Mouse (Mus musculus) ES-E14 (cell line): ENCODE results near the gene Ccn2.

ENCODE experiments used
- HCFC1 ChIP-seq: IDR thresholded peaks from 2 replicates; pipeline ENCODE4 v1.6.1; 2012; ENCODE audit warnings: low read length, inconsistent platforms, borderline replicate concordance; ENCODE audit not compliant: insufficient read depth
- ZC3H11A ChIP-seq: IDR thresholded peaks from 2 replicates; pipeline ENCODE4 v1.6.1; 2012; ENCODE audit warnings: low read depth, mild to moderate bottlenecking, inconsistent platforms, low read length, borderline replicate concordance
- ZNF384 ChIP-seq: IDR thresholded peaks from 2 replicates; pipeline ENCODE4 v1.6.1; 2012; ENCODE audit warnings: low read depth, low read length, inconsistent platforms

DNA sequence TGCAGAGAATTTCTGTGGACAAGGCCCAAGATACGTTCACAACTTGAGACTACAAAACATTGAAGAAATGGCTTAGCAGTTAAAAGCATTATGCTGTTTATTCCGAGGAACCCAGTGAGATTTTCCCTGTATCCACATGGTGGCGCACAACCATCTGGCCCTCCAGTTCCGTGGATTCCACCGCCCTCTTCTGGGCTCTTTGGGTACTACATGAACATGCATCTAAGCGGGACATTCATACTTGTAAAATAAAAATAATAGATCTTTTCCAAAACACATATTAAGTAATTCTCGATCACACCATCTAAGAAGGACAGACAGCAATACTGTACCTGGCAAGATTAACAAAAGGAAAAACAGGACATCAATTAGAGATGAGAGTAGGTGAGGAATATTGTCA is 27.3 kb downstream of the Ccn2 start:
- peak; percentile 66 for TF ChIP-seq ZNF384
- TF ChIP-seq HCFC1 = no peak
- TF ChIP-seq ZC3H11A = peak; percentile 86
